Mouse (Mus musculus): ENCODE measurements around the gene Tmod3.

DNA sequence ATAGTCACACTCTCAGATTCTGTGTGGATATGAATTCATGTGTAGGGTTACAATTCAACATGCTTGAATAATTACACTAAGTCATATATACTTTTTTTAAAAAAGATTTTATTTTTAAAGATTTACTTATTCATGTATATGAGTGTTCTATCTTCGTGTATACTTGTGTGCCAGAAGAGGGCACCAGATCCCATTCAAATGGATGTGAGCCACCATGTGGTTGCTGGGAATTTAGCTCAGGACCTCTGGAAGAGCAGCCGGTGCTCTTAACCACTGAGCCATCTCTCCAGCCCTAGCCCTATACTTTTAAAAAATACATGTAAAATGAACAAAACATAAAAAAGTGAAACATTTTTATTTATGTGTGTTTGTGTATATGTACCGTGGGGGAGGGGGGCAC lies 91.9 kb downstream of the Tmod3 start:
- no peak for TF ChIP-seq GATA1 (IDR thresholded peaks at IDR 0.05; ENCODE audit: low read length)
- TF ChIP-seq TAL1 (IDR thresholded peaks at IDR 0.05; ENCODE audit: low read length), result no peak
